Mouse (Mus musculus) lung, adult 10 weeks (tissue): Measurements from ENCODE around the gene Ssh1. TPM values are rescaled to one million over a fixed set of nuclear protein-coding genes. Genes with fewer than 3 reads are reported as not detected.

ENCODE experiments used
- polyA plus RNA-seq: library from polyadenylated mRNA; stranded (reverse); fragments of 350-450 nt; fragmentation: Illumina TruSeq; extraction: RNeasy Lipid Tissue Mini Kit (QIAGEN cat#74804); gene quantifications from one replicate; pipeline ENCODE4 v1.2.3, GENCODE M21; 2014; ENCODE audit warnings: low read depth, low replicate concordance; ENCODE audit not compliant: insufficient read depth

Ssh1 gene
- 6.3 TPM for polyA plus RNA-seq

GRCm38 (mm10) chr5:113993487-113994465 lies at the start of gene Ssh1:
Gene Ssh1 (minus strand): TSS chr5:113993894.

DNA sequence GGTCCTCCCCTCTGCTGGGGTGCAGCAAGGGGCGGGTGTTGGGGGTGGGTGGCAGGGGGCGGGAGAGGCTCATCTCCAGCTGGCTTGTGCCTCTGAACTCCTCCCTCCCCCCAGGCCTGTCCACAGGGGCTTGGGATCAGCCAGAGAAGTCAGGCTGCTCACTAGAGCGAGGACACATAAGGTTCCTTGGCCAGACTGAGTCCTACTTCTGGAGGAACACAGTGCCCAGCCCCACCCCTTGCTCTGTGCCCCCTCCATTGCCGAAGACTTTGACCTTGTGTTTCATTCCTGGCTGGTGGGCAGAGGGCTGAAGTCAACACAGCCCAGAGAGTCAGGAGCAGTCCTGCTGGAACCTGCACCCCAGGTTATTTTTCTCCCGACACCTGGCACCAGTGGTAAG lies 9.8 kb upstream of the Ssh1 start, which contains the start of gene Dao:
Dao (plus strand) TSS at position 162 of the 400 bp plus-strand sequence.

DNA sequence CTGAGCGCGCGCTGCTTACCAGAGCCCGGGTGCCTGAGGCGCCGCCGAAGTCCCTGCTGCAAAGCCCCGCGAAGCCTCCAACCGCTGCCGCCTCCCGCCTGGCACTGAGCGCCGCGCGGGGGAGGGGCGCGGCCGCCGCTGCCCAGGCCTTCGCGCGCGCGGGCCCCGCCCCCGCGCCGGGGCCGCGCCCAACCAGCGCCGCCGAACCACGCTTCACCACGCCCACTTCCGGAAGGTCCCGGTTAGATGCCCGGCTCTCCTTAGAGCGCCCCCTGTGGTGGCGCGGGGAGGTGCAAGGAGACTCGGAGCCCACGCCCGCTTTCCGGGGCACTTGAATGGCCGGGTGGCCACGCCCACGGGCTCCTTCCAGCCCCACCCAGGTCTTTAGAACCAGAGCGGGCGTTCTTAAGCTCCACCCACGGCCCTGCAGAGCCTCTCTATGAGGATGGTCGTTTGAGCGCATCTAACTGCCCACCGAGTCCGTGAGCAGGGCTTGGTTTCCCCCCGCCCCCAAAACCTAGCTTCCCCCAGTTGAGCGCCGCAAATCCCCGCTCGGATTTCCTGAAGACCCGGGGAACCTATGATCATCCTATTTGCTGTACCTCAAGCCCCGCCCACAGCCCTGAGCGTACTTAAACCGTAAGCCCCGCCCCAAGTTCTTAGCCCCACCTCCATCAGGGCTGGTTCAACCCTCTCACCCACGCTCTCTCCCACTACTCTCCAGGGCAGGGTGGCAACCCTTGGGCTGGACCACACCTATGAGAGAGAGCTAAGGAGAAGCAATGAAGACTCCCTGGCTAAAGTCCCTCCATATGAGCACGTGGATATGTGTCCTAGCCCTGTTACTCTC lies 84.9 kb downstream of the Ssh1 start, which contains the start of gene Coro1c:
Coro1c (minus strand) TSS at position 167 of the 850 bp plus-strand sequence.

Other genes starting within 250 kb of the Ssh1 start
- 10.8 TPM for gene Sart3, start 221.4 kb downstream of the Ssh1 start, polyA plus RNA-seq
- 173 TPM for gene Iscu, start 221.1 kb downstream of the Ssh1 start, polyA plus RNA-seq
- 40.7 TPM for gene Tmem119, start 193.4 kb downstream of the Ssh1 start, polyA plus RNA-seq
- 45.9 TPM for gene Selplg, start 161.2 kb downstream of the Ssh1 start, polyA plus RNA-seq
- 45.5 TPM for gene Coro1c, start 85.1 kb downstream of the Ssh1 start, polyA plus RNA-seq
- not detected for gene Dao, start 9.8 kb upstream of the Ssh1 start, polyA plus RNA-seq
- 6.5 TPM for gene Usp30, start 71.6 kb upstream of the Ssh1 start, polyA plus RNA-seq
- gene Svop, start 97.7 kb upstream of the Ssh1 start, polyA plus RNA-seq = not detected
- 8.2 TPM for gene Alkbh2, start 134.3 kb upstream of the Ssh1 start, polyA plus RNA-seq
- gene Ung, start 136.5 kb upstream of the Ssh1 start, polyA plus RNA-seq = 1.3 TPM
- gene Acacb, start 152.6 kb upstream of the Ssh1 start, polyA plus RNA-seq = 4.9 TPM